Mouse (Mus musculus): Measurements from ENCODE around the gene Olfr485. TPM values are rescaled to one million over a fixed set of nuclear protein-coding genes. Genes with fewer than 3 reads are reported as not detected.
"Not testable (repeated sequence)": the region's sequence is repeated elsewhere in the genome, so short reads cannot be mapped to it uniquely, and the experiment has no call there.

The Olfr485 gene
- not detected for total RNA-seq (2021)
- not detected in 2 replicates for polyA plus RNA-seq (2012; rRNA removed)
- long read RNA-seq: 0 reads

- intact Hi-C loops (cut with DNase I): no loop called here
- no peaks in the 10 kb centered on the region for H3K4me1 ChIP-seq (ENCODE audit: control insufficient read depth, insufficient read depth, low read length)
- H3K27ac ChIP-seq: no peak within 1 kb of the TSS
- TF ChIP-seq POLR2A (IDR thresholded peaks at IDR 0.05; ENCODE audit: insufficient read depth, low read depth, low read length) (no peak), EP300 (IDR thresholded peaks at IDR 0.05; ENCODE audit: insufficient read depth, low read depth, low read length) (no peak), CTCF (IDR thresholded peaks at IDR 0.05) (no peak)
- no peak for DNase-seq
- no peaks in the 10 kb centered on the region for H3K79me2 ChIP-seq (replicated peaks; ENCODE audit: control insufficient read depth, insufficient read depth, low read length)
- H3K9ac ChIP-seq (ENCODE audit: low read depth, low read length): no peak within 1 kb of the TSS
- no peaks in the 10 kb centered on the region for H3K27me3 ChIP-seq (ENCODE audit: control insufficient read depth, insufficient read depth, low read length)
- no peaks in the 10 kb centered on the region for H3K36me3 ChIP-seq (ENCODE audit: control insufficient read depth, insufficient read depth, low read length)
- H3K4me3 ChIP-seq: no peak within 1 kb of the TSS
Measured at GRCm38 (mm10) chr7:108159771-108160170, at the start of gene Olfr485. TSS of gene Olfr485 (minus strand) at chr7:108159871.

- H3K27me3 ChIP-seq (ENCODE audit: control insufficient read depth, insufficient read depth, low read length): no peaks in the 10 kb centered on the region
- H3K4me3 ChIP-seq: no peak overlapping the region
- no peak overlapping the region for H3K9ac ChIP-seq (ENCODE audit: low read depth, low read length)
- no peaks in the 10 kb centered on the region for H3K79me2 ChIP-seq (replicated peaks; ENCODE audit: control insufficient read depth, insufficient read depth, low read length)
- 67% methylated on average over 6 of the region's 6 CpGs for WGBS
- no peaks in the 10 kb centered on the region for H3K4me1 ChIP-seq (ENCODE audit: control insufficient read depth, insufficient read depth, low read length)
- DNase-seq: no peak
- H3K36me3 ChIP-seq (ENCODE audit: control insufficient read depth, insufficient read depth, low read length): no peaks in the 10 kb centered on the region
- H3K27ac ChIP-seq: no peak overlapping the region
- intact Hi-C loops (cut with DNase I): no loop called here
- no peak for TF ChIP-seq EP300 (IDR thresholded peaks at IDR 0.05; ENCODE audit: insufficient read depth, low read depth, low read length)
- no peak for TF ChIP-seq POLR2A (IDR thresholded peaks at IDR 0.05; ENCODE audit: insufficient read depth, low read depth, low read length)
- no peak for TF ChIP-seq CTCF (IDR thresholded peaks at IDR 0.05)
Measured at GRCm38 (mm10) chr7:108196938-108197337, 37.3 kb upstream of the Olfr485 start.

- H3K9ac ChIP-seq (ENCODE audit: low read depth, low read length); H3K27ac ChIP-seq; H3K36me3 ChIP-seq (ENCODE audit: control insufficient read depth, insufficient read depth, low read length); H3K27me3 ChIP-seq (ENCODE audit: control insufficient read depth, insufficient read depth, low read length); DNase-seq; intact Hi-C loops (cut with DNase I); H3K4me1 ChIP-seq (ENCODE audit: control insufficient read depth, insufficient read depth, low read length); H3K4me3 ChIP-seq; H3K79me2 ChIP-seq (replicated peaks; ENCODE audit: control insufficient read depth, insufficient read depth, low read length): not testable (repeated sequence)
- WGBS: 52% methylated on average over 3 of the region's 3 CpGs
Measured at GRCm38 (mm10) chr7:108196337-108196736, 36.7 kb upstream of the Olfr485 start.

GRCm38 (mm10) chr7:108192714-108193113 is 33.0 kb upstream of the Olfr485 start:
- H3K4me3 ChIP-seq; H3K36me3 ChIP-seq (ENCODE audit: control insufficient read depth, insufficient read depth, low read length); H3K27me3 ChIP-seq (ENCODE audit: control insufficient read depth, insufficient read depth, low read length); H3K4me1 ChIP-seq (ENCODE audit: control insufficient read depth, insufficient read depth, low read length); H3K27ac ChIP-seq; H3K79me2 ChIP-seq (replicated peaks; ENCODE audit: control insufficient read depth, insufficient read depth, low read length); H3K9ac ChIP-seq (ENCODE audit: low read depth, low read length); DNase-seq; intact Hi-C loops (cut with DNase I): not testable (repeated sequence)
- 60% methylated on average over 1 of the region's 1 CpGs for WGBS

GRCm38 (mm10) chr7:108191196-108191595 is 31.5 kb upstream of the Olfr485 start:
- intact Hi-C loops (cut with DNase I); H3K9ac ChIP-seq (ENCODE audit: low read depth, low read length); H3K27me3 ChIP-seq (ENCODE audit: control insufficient read depth, insufficient read depth, low read length); H3K27ac ChIP-seq; H3K4me3 ChIP-seq; H3K4me1 ChIP-seq (ENCODE audit: control insufficient read depth, insufficient read depth, low read length); DNase-seq; H3K36me3 ChIP-seq (ENCODE audit: control insufficient read depth, insufficient read depth, low read length); H3K79me2 ChIP-seq (replicated peaks; ENCODE audit: control insufficient read depth, insufficient read depth, low read length): not testable (repeated sequence)
- WGBS: 53% methylated on average over 2 of the region's 2 CpGs

- H3K27me3 ChIP-seq (ENCODE audit: control insufficient read depth, insufficient read depth, low read length); H3K4me1 ChIP-seq (ENCODE audit: control insufficient read depth, insufficient read depth, low read length); DNase-seq; H3K79me2 ChIP-seq (replicated peaks; ENCODE audit: control insufficient read depth, insufficient read depth, low read length); H3K36me3 ChIP-seq (ENCODE audit: control insufficient read depth, insufficient read depth, low read length); H3K9ac ChIP-seq (ENCODE audit: low read depth, low read length); H3K4me3 ChIP-seq; intact Hi-C loops (cut with DNase I); H3K27ac ChIP-seq: not testable (repeated sequence)
- 69% methylated on average over 2 of the region's 2 CpGs for WGBS
Measured at GRCm38 (mm10) chr7:108185237-108185636, 25.6 kb upstream of the Olfr485 start.

- H3K27me3 ChIP-seq (ENCODE audit: control insufficient read depth, insufficient read depth, low read length); H3K27ac ChIP-seq; H3K4me1 ChIP-seq (ENCODE audit: control insufficient read depth, insufficient read depth, low read length); H3K79me2 ChIP-seq (replicated peaks; ENCODE audit: control insufficient read depth, insufficient read depth, low read length); H3K4me3 ChIP-seq; H3K36me3 ChIP-seq (ENCODE audit: control insufficient read depth, insufficient read depth, low read length); H3K9ac ChIP-seq (ENCODE audit: low read depth, low read length); intact Hi-C loops (cut with DNase I); DNase-seq: not testable (repeated sequence)
- 68% methylated on average over 3 of the region's 3 CpGs for WGBS
Measured at GRCm38 (mm10) chr7:108184401-108184800, 24.7 kb upstream of the Olfr485 start.

- H3K27ac ChIP-seq; H3K27me3 ChIP-seq (ENCODE audit: control insufficient read depth, insufficient read depth, low read length); DNase-seq; intact Hi-C loops (cut with DNase I); H3K79me2 ChIP-seq (replicated peaks; ENCODE audit: control insufficient read depth, insufficient read depth, low read length); H3K36me3 ChIP-seq (ENCODE audit: control insufficient read depth, insufficient read depth, low read length); H3K4me3 ChIP-seq; H3K4me1 ChIP-seq (ENCODE audit: control insufficient read depth, insufficient read depth, low read length); H3K9ac ChIP-seq (ENCODE audit: low read depth, low read length): not testable (repeated sequence)
- 83% methylated on average over 1 of the region's 1 CpGs for WGBS
Measured at GRCm38 (mm10) chr7:108172642-108173041, 13.0 kb upstream of the Olfr485 start, which contains the start of gene Olfr486. TSS of gene Olfr486 (minus strand) at chr7:108172742.

Data from heart, adult 2 months (tissue).